Mouse (Mus musculus): ENCODE measurements at regions not wholly inside any gene's neighbourhood (a gene's known extent, or its start where the extent isn't known, plus 50 kb on each side); places are given as distances from the start of the nearest gene placed in this dataset.

- TF ChIP-seq CTCF (IDR thresholded peaks at IDR 0.05; ENCODE audit: borderline replicate concordance, extremely low read depth, insufficient read depth, insufficient read length) (no peak), POLR2A (IDR thresholded peaks at IDR 0.05; ENCODE audit: borderline replicate concordance, extremely low read depth, insufficient read depth, insufficient read length, poor library complexity, severe bottlenecking) (no peak)
Measured at GRCm38 (mm10) chr10:102801391-102801790, 228.6 kb downstream of the Alx1 start.
